Mouse (Mus musculus) embryo, embryonic 11.5 days (tissue): Measurements from ENCODE around the gene Ebna1bp2.

Experiments
- DNase-seq: peaks from one replicate; pipeline ENCODE4 v3.0.0-alpha.2; 2012; ENCODE audit warnings: low read depth, low spot score

Ebna1bp2 gene

GRCm38 (mm10) chr4:118620279-118620966 lies at the start of gene Ebna1bp2, which contains the start of gene Cfap57:
Gene Ebna1bp2 (plus strand): TSS chr4:118620799.
Gene Cfap57 (minus strand): TSS chr4:118620777.
- DNase-seq, result peak; percentile 86

GRCm38 (mm10) chr4:118571441-118571840 lies 49.2 kb upstream of the Ebna1bp2 start:
- no peak for DNase-seq

- peak; percentile 81 for DNase-seq
Observed at GRCm38 (mm10) chr4:118576097-118576496, 44.5 kb upstream of the Ebna1bp2 start.

GRCm38 (mm10) chr4:118579313-118579712 lies 41.3 kb upstream of the Ebna1bp2 start:
- no peak for DNase-seq

GRCm38 (mm10) chr4:118581508-118581907 lies 39.1 kb upstream of the Ebna1bp2 start:
- no peak for DNase-seq

GRCm38 (mm10) chr4:118582629-118583028 lies 38.0 kb upstream of the Ebna1bp2 start:
- DNase-seq, result no peak

GRCm38 (mm10) chr4:118589053-118589732 lies 31.4 kb upstream of the Ebna1bp2 start:
- no peak for DNase-seq

GRCm38 (mm10) chr4:118589733-118590130 lies 30.9 kb upstream of the Ebna1bp2 start:
- DNase-seq, result no peak

- DNase-seq, result no peak
Observed at GRCm38 (mm10) chr4:118604065-118604464, 16.5 kb upstream of the Ebna1bp2 start.

GRCm38 (mm10) chr4:118609836-118610235 lies 10.8 kb upstream of the Ebna1bp2 start:
- no peak for DNase-seq

- DNase-seq, result peak; percentile 11
Observed at GRCm38 (mm10) chr4:118612619-118613018, 8.0 kb upstream of the Ebna1bp2 start.

GRCm38 (mm10) chr4:118615412-118615811 lies 5.2 kb upstream of the Ebna1bp2 start:
- no peak for DNase-seq

GRCm38 (mm10) chr4:118620967-118621320 lies 345 bp downstream of the Ebna1bp2 start:
- no peak for DNase-seq

- no peak for DNase-seq
Observed at GRCm38 (mm10) chr4:118621781-118622180, 1.2 kb downstream of the Ebna1bp2 start.

GRCm38 (mm10) chr4:118630261-118630660 lies 9.7 kb downstream of the Ebna1bp2 start:
- DNase-seq, result no peak

- DNase-seq, result no peak
Observed at GRCm38 (mm10) chr4:118642346-118643190, 22.0 kb downstream of the Ebna1bp2 start.

GRCm38 (mm10) chr4:118645234-118645633 lies 24.6 kb downstream of the Ebna1bp2 start:
- DNase-seq, result peak; percentile 59

- no peak for DNase-seq
Observed at GRCm38 (mm10) chr4:118658652-118659051, 38.1 kb downstream of the Ebna1bp2 start, which contains the start of gene Olfr62. Gene Olfr62 (plus strand): TSS chr4:118658952.
